Comparison of ENCODE assay signal across 14 mouse cellular contexts in genomic region chr6:91163195-91163911, GRCm38 (mm10). TPM values are rescaled to one million over a fixed set of nuclear protein-coding genes. Genes with fewer than 3 reads are reported as not detected.
DNase-seq lines count a peak whose midpoint lies in the region; ATAC-seq and TF ChIP-seq lines count a peak whose summit lies in the region.
"Had no signal": no experiment of that assay in that cellular context is flagged by ENCODE, and none has a peak within 500 bp of the region (broad histone marks: within the 10 kb centered on the region; RNA-seq: fewer than 3 reads in every experiment).

No protein-coding gene starts in this region.

- H3K9me3 ChIP-seq in hindbrain, embryonic 11.5 days (ENCODE audit: control insufficient read depth, low read length): no peaks in the 10 kb centered on the region
- no peaks in the 10 kb centered on the region for H3K9me3 ChIP-seq in hindbrain, embryonic 12.5 days (replicated peaks)
- H3K9me3 ChIP-seq: limb, embryonic 13.5 days had no signal

- DNase-seq in hindbrain, embryonic 11.5 days (ENCODE audit: low spot score): no peak
- DNase-seq in urinary bladder, postnatal 14 days (ENCODE audit: low spot score): no peak
- no peak for DNase-seq in lung, postnatal 36 days
- no peak for DNase-seq in cerebellum, adult 18-20 months
- DNase-seq: cerebellum, adult 9-10 months; gastrocnemius, postnatal 36 days; kidney, adult 18-20 months; right cerebral cortex, postnatal 14 days; thymus, postnatal 4 days had no signal

- TF ChIP-seq CTCF in bone marrow, adult 2 months (IDR thresholded peaks at IDR 0.05; ENCODE audit: control insufficient read depth, insufficient read depth, low read length): peak; percentile 22; the same call in 1 of the 2 replicates

- peak; percentile 49; the same call in 1 of the 2 replicates for ATAC-seq in hindbrain, embryonic 11.5 days (ENCODE audit: low FRiP score)
- ATAC-seq in hindbrain, embryonic 12.5 days (ENCODE audit: low FRiP score): no peak
- ATAC-seq in erythroid progenitor cell, adult 5-6 weeks (replicated peaks; ENCODE audit: low FRiP score, poor library complexity, severe bottlenecking): peak; percentile 84
- peak; percentile 85 for ATAC-seq in megakaryocyte progenitor cell, adult 5-6 weeks (replicated peaks; ENCODE audit: poor library complexity)

- H3K27me3 ChIP-seq in hindbrain, embryonic 11.5 days (ENCODE audit: control insufficient read depth, insufficient read depth, low read length): no peaks in the 10 kb centered on the region
- no peaks in the 10 kb centered on the region for H3K27me3 ChIP-seq in hindbrain, embryonic 12.5 days
- H3K27me3 ChIP-seq: limb, embryonic 13.5 days had no signal

- H3K4me2 ChIP-seq in hindbrain, embryonic 11.5 days (replicated peaks; ENCODE audit: low read depth, low read length): no peak overlapping the region
- no peak overlapping the region for H3K4me2 ChIP-seq in hindbrain, embryonic 12.5 days (replicated peaks)
- H3K4me2 ChIP-seq: limb, embryonic 13.5 days had no signal

- WGBS in hindbrain, embryonic 11.5 days: 83% methylated on average over 5 of the region's 5 CpGs
- 86% methylated on average over 5 of the region's 5 CpGs for WGBS in hindbrain, embryonic 12.5 days
- WGBS in bone marrow, adult 2 months: 60% methylated on average over 5 of the region's 5 CpGs

- H3K27ac ChIP-seq in hindbrain, embryonic 11.5 days (ENCODE audit: low read depth, low read length): no peak overlapping the region
- H3K27ac ChIP-seq in hindbrain, embryonic 12.5 days: no peak overlapping the region
- peak overlapping the region; percentile 81 for H3K27ac ChIP-seq in bone marrow, adult 2 months (ENCODE audit: control insufficient read depth, insufficient read depth, low read depth, low read length, poor library complexity)
- H3K27ac ChIP-seq: limb, embryonic 13.5 days had no signal

- no peak overlapping the region for H3K4me3 ChIP-seq in hindbrain, embryonic 11.5 days (ENCODE audit: low read depth, low read length)
- no peak overlapping the region for H3K4me3 ChIP-seq in hindbrain, embryonic 12.5 days
- H3K4me3 ChIP-seq in bone marrow, adult 2 months (replicated peaks; ENCODE audit: control insufficient read depth, low read depth, low read length): no peak overlapping the region
- H3K4me3 ChIP-seq: limb, embryonic 13.5 days had no signal

- H3K9ac ChIP-seq in hindbrain, embryonic 11.5 days (ENCODE audit: low read depth, low read length): no peak overlapping the region
- no peak overlapping the region for H3K9ac ChIP-seq in hindbrain, embryonic 12.5 days
- H3K9ac ChIP-seq: limb, embryonic 13.5 days had no signal

- H3K36me3 ChIP-seq in hindbrain, embryonic 11.5 days (ENCODE audit: control insufficient read depth, insufficient read depth, low read length): no peaks in the 10 kb centered on the region
- peaks cover 21% of the 10 kb centered on the region for H3K36me3 ChIP-seq in hindbrain, embryonic 12.5 days

- TF ChIP-seq POLR2A in bone marrow, adult 2 months (IDR thresholded peaks at IDR 0.05; ENCODE audit: borderline replicate concordance, control insufficient read depth, low read depth, low read length): no peak

- no peaks in the 10 kb centered on the region for H3K4me1 ChIP-seq in hindbrain, embryonic 11.5 days (replicated peaks; ENCODE audit: control insufficient read depth, insufficient read depth, low read length)
- peaks cover 30% of the 10 kb centered on the region for H3K4me1 ChIP-seq in hindbrain, embryonic 12.5 days
- no peaks in the 10 kb centered on the region; the same call in none of the 2 replicates for H3K4me1 ChIP-seq in bone marrow, adult 2 months (ENCODE audit: control insufficient read depth, insufficient read depth, low read length)

RNA-seq across cellular contexts. Expression of gene Hdac11, which starts 6.9 kb away (rescaled TPM):
- polyA plus RNA-seq in hindbrain, embryonic 11.5 days (2014; fragmentation: Nextera tagmentation; extraction: Ambion mirVana): 13.2 and 14.5 TPM in 2 replicates
- polyA plus RNA-seq in hindbrain, embryonic 12.5 days (2016; fragmentation: Nextera tagmentation; extraction: Ambion mirVana): 18.8 and 23.2 TPM in 2 replicates
- polyA plus RNA-seq in bone marrow, adult 2 months (2011; ENCODE audit: insufficient read depth, insufficient read length, low replicate concordance, missing spikeins): 5.9 and 7.6 TPM in 2 replicates
- 15.1 and 20.1 TPM in 2 replicates for total RNA-seq in erythroid progenitor cell, adult 5-6 weeks (2015; ENCODE audit: low replicate concordance)
- 7.7 and 13.8 TPM in 2 replicates for total RNA-seq in erythroid progenitor cell, adult 5-6 weeks (2017; ENCODE audit: low replicate concordance)
- 0.77 and 1.1 TPM in 2 replicates for total RNA-seq in megakaryocyte progenitor cell, adult 5-6 weeks (2015)
- total RNA-seq in megakaryocyte progenitor cell, adult 5-6 weeks (2017): 1.2 and 1.4 TPM in 2 replicates

RNA-seq across cellular contexts. Expression of gene Nup210, which starts 46.7 kb away (rescaled TPM):
- 11.9 and 12.3 TPM in 2 replicates for polyA plus RNA-seq in hindbrain, embryonic 11.5 days (2014; fragmentation: Nextera tagmentation; extraction: Ambion mirVana)
- 19.1 and 19.8 TPM in 2 replicates for polyA plus RNA-seq in hindbrain, embryonic 12.5 days (2016; fragmentation: Nextera tagmentation; extraction: Ambion mirVana)
- polyA plus RNA-seq in bone marrow, adult 2 months (2011; ENCODE audit: insufficient read depth, insufficient read length, low replicate concordance, missing spikeins): 58.4 and 111 TPM in 2 replicates
- 240 and 274 TPM in 2 replicates for total RNA-seq in erythroid progenitor cell, adult 5-6 weeks (2015; ENCODE audit: low replicate concordance)
- total RNA-seq in erythroid progenitor cell, adult 5-6 weeks (2017; ENCODE audit: low replicate concordance): 176 and 259 TPM in 2 replicates
- total RNA-seq in megakaryocyte progenitor cell, adult 5-6 weeks (2015): 157 and 167 TPM in 2 replicates
- total RNA-seq in megakaryocyte progenitor cell, adult 5-6 weeks (2017): 173 and 176 TPM in 2 replicates

RNA-seq across cellular contexts. Expression of gene Fbln2, which starts 48.9 kb away (rescaled TPM):
- 30.7 and 36.5 TPM in 2 replicates for polyA plus RNA-seq in hindbrain, embryonic 11.5 days (2014; fragmentation: Nextera tagmentation; extraction: Ambion mirVana)
- polyA plus RNA-seq in hindbrain, embryonic 12.5 days (2016; fragmentation: Nextera tagmentation; extraction: Ambion mirVana): 100 and 102 TPM in 2 replicates
- 0.83 and 16.4 TPM in 2 replicates for polyA plus RNA-seq in bone marrow, adult 2 months (2011; ENCODE audit: insufficient read depth, insufficient read length, low replicate concordance, missing spikeins)
- total RNA-seq in erythroid progenitor cell, adult 5-6 weeks (2015; ENCODE audit: low replicate concordance): not detected in 2 replicates
- not detected in 2 replicates for total RNA-seq in erythroid progenitor cell, adult 5-6 weeks (2017; ENCODE audit: low replicate concordance)
- not detected in 2 replicates for total RNA-seq in megakaryocyte progenitor cell, adult 5-6 weeks (2015)
- not detected in 2 replicates for total RNA-seq in megakaryocyte progenitor cell, adult 5-6 weeks (2017)
